Mouse (Mus musculus) embryonic facial prominence, embryonic 14.5 days (tissue): ENCODE data around the gene Rad54l2. TPM values are rescaled to one million over a fixed set of nuclear protein-coding genes. Genes with fewer than 3 reads are reported as not detected.

Source experiments
- ATAC-seq: fragments of 200-750 bp; cut with Nextera tagmentation; 2 replicates; pipeline ENCODE4 v1.8.0; 2017; ENCODE audit warnings: low read depth, moderate number of reproducible peaks, moderate TSS enrichment
- DNase-seq: peaks from one replicate; pipeline ENCODE4 v3.0.0-alpha.2; 2015; ENCODE audit warnings: low spot score
- H3K27ac ChIP-seq: fragments of 300-500 bp; sonication (generic); replicated peaks from 2 replicates; pipeline ENCODE4 v1.5.1; 2014; ENCODE audit warnings: low read depth, mild to moderate bottlenecking, low read length, moderate library complexity
- H3K27me3 ChIP-seq: fragments of 300-500 bp; sonication (generic); replicated peaks from 2 replicates; pipeline ENCODE4 v1.6.1; 2014; ENCODE audit warnings: low read length; ENCODE audit not compliant: control insufficient read depth, insufficient read depth
- H3K36me3 ChIP-seq: fragments of 300-500 bp; sonication (generic); 2 replicates; pipeline ENCODE4 v1.6.1; 2014; ENCODE audit warnings: low read length, mixed read lengths; ENCODE audit not compliant: control insufficient read depth, insufficient read depth
- H3K4me1 ChIP-seq: fragments of 300-500 bp; sonication (generic); 2 replicates; pipeline ENCODE4 v1.6.1; 2014; ENCODE audit warnings: antibody characterized with exemption, low read length; ENCODE audit not compliant: control insufficient read depth, insufficient read depth
- H3K4me2 ChIP-seq: fragments of 300-500 bp; sonication (generic); 2 replicates; pipeline ENCODE4 v1.6.1; 2014; ENCODE audit warnings: low read depth, mild to moderate bottlenecking, low read length, moderate library complexity, mixed read lengths
- H3K4me3 ChIP-seq: fragments of 300-500 bp; sonication (generic); 2 replicates; pipeline ENCODE4 v1.5.1; 2014; ENCODE audit warnings: low read depth, mild to moderate bottlenecking, low read length
- H3K9ac ChIP-seq: fragments of 300-500 bp; sonication (generic); 2 replicates; pipeline ENCODE4 v1.6.1; 2014; ENCODE audit warnings: low read depth, mild to moderate bottlenecking, low read length, moderate library complexity, mixed read lengths
- H3K9me3 ChIP-seq: fragments of 300-500 bp; sonication (generic); 2 replicates; pipeline ENCODE4 v1.6.1; 2016; ENCODE audit warnings: low read length; ENCODE audit not compliant: control insufficient read depth
- WGBS: fragments of 180-500 bp; shearing (Covaris S2); extraction: QIAGEN DNeasy Blood & Tissue Kit; methylation state at CpG from one replicate; pipeline ENCODE4 v1.1.7; 2014; 5-methylcytosine and 5-hydroxymethylcytosine counted together
- polyA plus RNA-seq: library from polyadenylated mRNA; unstranded; fragments of >200 nt; fragmentation: Nextera tagmentation; extraction: Ambion mirVana; gene quantifications from 2 replicates; pipeline ENCODE4 v1.2.1, GENCODE M21; 2014

The Rad54l2 gene
- polyA plus RNA-seq, 1 experiment from 2014 or later: 3.2 TPM

GRCm38 (mm10) chr9:106770216-106770615 is 18.8 kb downstream of the Rad54l2 start:
- no peak for DNase-seq
- Histone ChIP-seq H3K4me3 (no peak overlapping the region), H3K27me3 (no peaks in the 10 kb centered on the region), H3K9ac (no peak overlapping the region), H3K27ac (no peak overlapping the region), H3K4me1 (no peaks in the 10 kb centered on the region), H3K36me3 (no peaks in the 10 kb centered on the region), H3K9me3 (no peaks in the 10 kb centered on the region), H3K4me2 (no peak overlapping the region)
- 91% methylated on average over 3 of the region's 3 CpGs for WGBS
- no peak for ATAC-seq

GRCm38 (mm10) chr9:106769781-106770180 is 19.2 kb downstream of the Rad54l2 start:
- Histone ChIP-seq H3K4me1 (no peaks in the 10 kb centered on the region), H3K27ac (no peak overlapping the region), H3K36me3 (no peaks in the 10 kb centered on the region), H3K4me2 (no peak overlapping the region), H3K27me3 (no peaks in the 10 kb centered on the region), H3K9me3 (no peaks in the 10 kb centered on the region), H3K4me3 (no peak overlapping the region), H3K9ac (no peak overlapping the region)
- WGBS: 93% methylated on average over 5 of the region's 5 CpGs
- DNase-seq (no peak), ATAC-seq (no peak)

GRCm38 (mm10) chr9:106756421-106756820 is 32.6 kb downstream of the Rad54l2 start:
- ATAC-seq (no peak), DNase-seq (no peak)
- Histone ChIP-seq H3K9me3 (no peaks in the 10 kb centered on the region), H3K36me3 (peaks cover 21% of the 10 kb centered on the region; the same call in 1 of the 2 replicates), H3K4me3 (no peak overlapping the region), H3K9ac (no peak overlapping the region), H3K27me3 (no peaks in the 10 kb centered on the region), H3K27ac (no peak overlapping the region), H3K4me2 (no peak overlapping the region), H3K4me1 (no peaks in the 10 kb centered on the region)
- WGBS: 93% methylated on average over 9 of the region's 9 CpGs

- Histone ChIP-seq H3K4me2 (no peak overlapping the region), H3K36me3 (peaks cover 21% of the 10 kb centered on the region; the same call in 1 of the 2 replicates), H3K4me3 (no peak overlapping the region), H3K4me1 (no peaks in the 10 kb centered on the region), H3K9ac (no peak overlapping the region), H3K27me3 (no peaks in the 10 kb centered on the region), H3K9me3 (no peaks in the 10 kb centered on the region), H3K27ac (no peak overlapping the region)
- 91% methylated on average over 4 of the region's 4 CpGs for WGBS
- DNase-seq (no peak), ATAC-seq (no peak)
Observed at GRCm38 (mm10) chr9:106755776-106756175, 33.2 kb downstream of the Rad54l2 start.

GRCm38 (mm10) chr9:106754311-106754710 is 34.7 kb downstream of the Rad54l2 start:
- peaks cover 20% of the 10 kb centered on the region; the same call in 1 of the 2 replicates for H3K36me3 ChIP-seq
- ATAC-seq (no peak), DNase-seq (no peak)
- H3K4me1 ChIP-seq: no peaks in the 10 kb centered on the region
- H3K4me2 ChIP-seq: no peak overlapping the region
- H3K27ac ChIP-seq: no peak overlapping the region
- no peaks in the 10 kb centered on the region for H3K27me3 ChIP-seq
- no peak overlapping the region for H3K4me3 ChIP-seq
- 89% methylated on average over 2 of the region's 2 CpGs for WGBS
- no peak overlapping the region for H3K9ac ChIP-seq
- no peaks in the 10 kb centered on the region for H3K9me3 ChIP-seq

- no peak for ATAC-seq
- no peaks in the 10 kb centered on the region for H3K9me3 ChIP-seq
- H3K4me2 ChIP-seq: no peak overlapping the region
- H3K27ac ChIP-seq: no peak overlapping the region
- H3K4me3 ChIP-seq: no peak overlapping the region
- DNase-seq: no peak
- WGBS: 84% methylated on average over 5 of the region's 5 CpGs
- no peaks in the 10 kb centered on the region for H3K27me3 ChIP-seq
- H3K9ac ChIP-seq: no peak overlapping the region
- no peaks in the 10 kb centered on the region for H3K4me1 ChIP-seq
- H3K36me3 ChIP-seq: peaks cover 30% of the 10 kb centered on the region; the same call in 1 of the 2 replicates
Observed at GRCm38 (mm10) chr9:106752135-106752534, 36.9 kb downstream of the Rad54l2 start.

- 88% methylated on average over 1 of the region's 1 CpGs for WGBS
Observed at GRCm38 (mm10) chr9:106739962-106740361, 49.0 kb downstream of the Rad54l2 start.

GRCm38 (mm10) chr9:106739056-106739455 is 49.9 kb downstream of the Rad54l2 start:
- no peaks in the 10 kb centered on the region for H3K9me3 ChIP-seq
- no peak overlapping the region for H3K9ac ChIP-seq
- no peaks in the 10 kb centered on the region for H3K36me3 ChIP-seq
- H3K4me1 ChIP-seq: no peaks in the 10 kb centered on the region
- no peaks in the 10 kb centered on the region for H3K27me3 ChIP-seq
- H3K27ac ChIP-seq: no peak overlapping the region
- ATAC-seq (no peak), DNase-seq (no peak)
- H3K4me3 ChIP-seq: no peak overlapping the region
- WGBS: 73% methylated on average over 1 of the region's 1 CpGs
- no peak overlapping the region for H3K4me2 ChIP-seq

More at GRCm38 (mm10) chr9:106739962-106740361, 49.0 kb downstream of the Rad54l2 start:
- no peaks in the 10 kb centered on the region for H3K36me3 ChIP-seq
- no peaks in the 10 kb centered on the region for H3K27me3 ChIP-seq
- no peaks in the 10 kb centered on the region for H3K4me1 ChIP-seq
- H3K4me3 ChIP-seq: no peak overlapping the region
- no peaks in the 10 kb centered on the region for H3K9me3 ChIP-seq
- H3K4me2 ChIP-seq: no peak overlapping the region
- no peak for DNase-seq
- no peak for ATAC-seq
- no peak overlapping the region for H3K9ac ChIP-seq
- no peak overlapping the region for H3K27ac ChIP-seq

- Histone ChIP-seq H3K36me3 (no peaks in the 10 kb centered on the region), H3K9ac (no peak overlapping the region), H3K9me3 (no peaks in the 10 kb centered on the region), H3K4me3 (no peak overlapping the region), H3K27ac (no peak overlapping the region), H3K4me2 (no peak overlapping the region), H3K27me3 (no peaks in the 10 kb centered on the region), H3K4me1 (no peaks in the 10 kb centered on the region)
- WGBS: 92% methylated on average over 2 of the region's 2 CpGs
- DNase-seq (no peak), ATAC-seq (no peak)
Observed at GRCm38 (mm10) chr9:106738199-106738985, 50.6 kb downstream of the Rad54l2 start.
